Mouse (Mus musculus) heart, embryonic 16.5 days (tissue): ENCODE measurements around the gene Nrip2. TPM values are rescaled to one million over a fixed set of nuclear protein-coding genes. Genes with fewer than 3 reads are reported as not detected.

ENCODE experiments used
- ATAC-seq: fragments of 200-750 bp; cut with Nextera tagmentation; replicated peaks from 2 replicates; pipeline ENCODE4 v1.8.0; 2017; ENCODE audit warnings: moderate number of reproducible peaks; ENCODE audit not compliant: insufficient read depth, low FRiP score; ENCODE audit errors: extremely low read depth
- H3K27ac ChIP-seq: fragments of 300-500 bp; sonication (generic); 2 replicates; pipeline ENCODE4 v1.5.1; 2014; ENCODE audit warnings: mild to moderate bottlenecking, low read length, control low read depth, moderate library complexity
- H3K27me3 ChIP-seq: fragments of 300-500 bp; sonication (generic); 2 replicates; pipeline ENCODE4 v1.6.1; 2014; ENCODE audit warnings: low read length, mixed read lengths; ENCODE audit not compliant: control insufficient read depth, insufficient read depth
- H3K36me3 ChIP-seq: fragments of 300-500 bp; sonication (generic); 2 replicates; pipeline ENCODE4 v1.6.1; 2014; ENCODE audit not compliant: control insufficient read depth, insufficient read depth
- H3K4me1 ChIP-seq: fragments of 300-500 bp; sonication (generic); 2 replicates; pipeline ENCODE4 v1.6.1; 2014; ENCODE audit warnings: low read length, mixed read lengths; ENCODE audit not compliant: control insufficient read depth, insufficient read depth
- H3K4me2 ChIP-seq: fragments of 300-500 bp; sonication (generic); 2 replicates; pipeline ENCODE4 v1.6.1; 2014; ENCODE audit warnings: low read depth, mild to moderate bottlenecking, control low read depth, low read length
- H3K4me3 ChIP-seq: fragments of 300-500 bp; sonication (generic); 2 replicates; pipeline ENCODE4 v1.5.1; 2014; ENCODE audit warnings: mild to moderate bottlenecking, control low read depth, low read length
- H3K9ac ChIP-seq: fragments of 300-500 bp; sonication (generic); 2 replicates; pipeline ENCODE4 v1.6.1; 2014; ENCODE audit warnings: low read length, control low read depth
- H3K9me3 ChIP-seq: fragments of 300-500 bp; sonication (generic); replicated peaks from 2 replicates; pipeline ENCODE4 v1.6.1; 2016; ENCODE audit warnings: low read length; ENCODE audit not compliant: control insufficient read depth
- WGBS: fragments of 180-500 bp; shearing (Covaris S2); extraction: QIAGEN DNeasy Blood & Tissue Kit; methylation state at CpG from one replicate; pipeline ENCODE4 v1.1.7; 2014; 5-methylcytosine and 5-hydroxymethylcytosine counted together
- polyA plus RNA-seq: library from polyadenylated mRNA; unstranded; fragments of >200 nt; fragmentation: Nextera tagmentation; extraction: Ambion mirVana; gene quantifications from 2 replicates; pipeline ENCODE4 v1.2.1, GENCODE M21; 2015

Gene Nrip2
- polyA plus RNA-seq, 1 experiment from 2014 or later, result 4.1 TPM

- Histone ChIP-seq H3K9ac (no peak overlapping the region), H3K27ac (no peak overlapping the region), H3K4me2 (no peak overlapping the region), H3K4me1 (no peaks in the 10 kb centered on the region), H3K9me3 (no peaks in the 10 kb centered on the region), H3K36me3 (0 out of 2 replicates have a peak, but pooled peaks cover 3% of the 10 kb centered on the region), H3K4me3 (no peak overlapping the region), H3K27me3 (no peaks in the 10 kb centered on the region)
- WGBS, result 70% methylated on average over 3 of the region's 3 CpGs
- no peak for ATAC-seq
These were observed 17.8 kb upstream of the Nrip2 start for GRCm38 (mm10) chr6:128381254-128381653.

- no peak overlapping the region for H3K27ac ChIP-seq
- 72% methylated on average over 7 of the region's 7 CpGs for WGBS
- no peaks in the 10 kb centered on the region for H3K4me1 ChIP-seq
- ATAC-seq, result no peak
- H3K36me3 ChIP-seq, result no peaks in the 10 kb centered on the region
- H3K4me2 ChIP-seq, result no peak overlapping the region
- no peak overlapping the region for H3K9ac ChIP-seq
- no peak overlapping the region for H3K4me3 ChIP-seq
- no peaks in the 10 kb centered on the region for H3K9me3 ChIP-seq
- no peaks in the 10 kb centered on the region for H3K27me3 ChIP-seq
These were observed 15.3 kb upstream of the Nrip2 start for GRCm38 (mm10) chr6:128383752-128384151.

- no peak for ATAC-seq
- Histone ChIP-seq H3K27me3 (no peaks in the 10 kb centered on the region), H3K4me3 (no peak overlapping the region), H3K4me2 (no peak overlapping the region), H3K4me1 (no peaks in the 10 kb centered on the region), H3K9me3 (no peaks in the 10 kb centered on the region), H3K9ac (no peak overlapping the region), H3K27ac (no peak overlapping the region), H3K36me3 (no peaks in the 10 kb centered on the region)
- WGBS, result 59% methylated on average over 1 of the region's 1 CpGs
These were observed 14.1 kb upstream of the Nrip2 start for GRCm38 (mm10) chr6:128385026-128385425.

- Histone ChIP-seq H3K4me3 (no peak overlapping the region), H3K27me3 (no peaks in the 10 kb centered on the region), H3K4me2 (no peak overlapping the region), H3K9me3 (no peaks in the 10 kb centered on the region), H3K9ac (no peak overlapping the region), H3K36me3 (no peaks in the 10 kb centered on the region), H3K27ac (no peak overlapping the region), H3K4me1 (no peaks in the 10 kb centered on the region)
- WGBS, result 76% methylated on average over 1 of the region's 1 CpGs
- ATAC-seq, result no peak
These were observed 9.9 kb upstream of the Nrip2 start for GRCm38 (mm10) chr6:128389185-128389584.

GRCm38 (mm10) chr6:128390683-128391082, 8.4 kb upstream of the Nrip2 start:
- Histone ChIP-seq H3K27me3 (no peaks in the 10 kb centered on the region), H3K4me1 (no peaks in the 10 kb centered on the region), H3K27ac (no peak overlapping the region), H3K9ac (no peak overlapping the region), H3K4me2 (no peak overlapping the region), H3K36me3 (no peaks in the 10 kb centered on the region), H3K4me3 (no peak overlapping the region), H3K9me3 (no peaks in the 10 kb centered on the region)
- 31% methylated on average over 1 of the region's 1 CpGs for WGBS
- no peak for ATAC-seq

GRCm38 (mm10) chr6:128397574-128398261, 1.4 kb upstream of the Nrip2 start:
- no peak overlapping the region for H3K4me3 ChIP-seq
- no peak overlapping the region for H3K4me2 ChIP-seq
- no peak overlapping the region for H3K27ac ChIP-seq
- 74% methylated on average over 7 of the region's 7 CpGs for WGBS
- H3K9ac ChIP-seq, result no peak overlapping the region
- H3K36me3 ChIP-seq, result no peaks in the 10 kb centered on the region
- peaks cover 11% of the 10 kb centered on the region for H3K4me1 ChIP-seq
- no peaks in the 10 kb centered on the region for H3K9me3 ChIP-seq
- ATAC-seq, result no peak
- H3K27me3 ChIP-seq, result no peaks in the 10 kb centered on the region

- 31% methylated on average over 21 of the region's 21 CpGs for WGBS
- Histone ChIP-seq H3K36me3 (no peaks in the 10 kb centered on the region), H3K27me3 (no peaks in the 10 kb centered on the region), H3K9ac (peak overlapping the region; percentile 65), H3K4me1 (peaks cover 11% of the 10 kb centered on the region), H3K4me2 (peak overlapping the region; percentile 62), H3K9me3 (no peaks in the 10 kb centered on the region), H3K27ac (no peak overlapping the region), H3K4me3 (peak overlapping the region; percentile 41)
- peak; percentile 70 for ATAC-seq
These were observed 507 bp downstream of the Nrip2 start for GRCm38 (mm10) chr6:128399421-128400185.

- Histone ChIP-seq H3K4me2 (no peak overlapping the region), H3K4me1 (peaks cover 8% of the 10 kb centered on the region; the same call in 1 of the 2 replicates), H3K36me3 (peaks cover 21% of the 10 kb centered on the region), H3K27me3 (no peaks in the 10 kb centered on the region), H3K4me3 (no peak overlapping the region), H3K9ac (no peak overlapping the region), H3K27ac (no peak overlapping the region), H3K9me3 (no peaks in the 10 kb centered on the region)
- WGBS, result 51% methylated on average over 5 of the region's 5 CpGs
- 0 out of 2 replicates have a peak, but pooled peaks have one; percentile 4 for ATAC-seq
These were observed 5.6 kb downstream of the Nrip2 start for GRCm38 (mm10) chr6:128404708-128405107.

- no peak for ATAC-seq
These were observed 9.5 kb downstream of the Nrip2 start for GRCm38 (mm10) chr6:128408544-128409125.

More at GRCm38 (mm10) chr6:128408544-128409125, 9.5 kb downstream of the Nrip2 start:
- Histone ChIP-seq H3K27me3 (no peaks in the 10 kb centered on the region), H3K4me1 (no peaks in the 10 kb centered on the region), H3K4me3 (no peak overlapping the region), H3K9me3 (no peaks in the 10 kb centered on the region), H3K36me3 (peaks cover 46% of the 10 kb centered on the region), H3K9ac (no peak overlapping the region), H3K27ac (no peak overlapping the region), H3K4me2 (no peak overlapping the region)
- 83% methylated on average over 7 of the region's 7 CpGs for WGBS
